ENCODE assay signal across 11 mouse cellular contexts in the genomic region with DNA sequence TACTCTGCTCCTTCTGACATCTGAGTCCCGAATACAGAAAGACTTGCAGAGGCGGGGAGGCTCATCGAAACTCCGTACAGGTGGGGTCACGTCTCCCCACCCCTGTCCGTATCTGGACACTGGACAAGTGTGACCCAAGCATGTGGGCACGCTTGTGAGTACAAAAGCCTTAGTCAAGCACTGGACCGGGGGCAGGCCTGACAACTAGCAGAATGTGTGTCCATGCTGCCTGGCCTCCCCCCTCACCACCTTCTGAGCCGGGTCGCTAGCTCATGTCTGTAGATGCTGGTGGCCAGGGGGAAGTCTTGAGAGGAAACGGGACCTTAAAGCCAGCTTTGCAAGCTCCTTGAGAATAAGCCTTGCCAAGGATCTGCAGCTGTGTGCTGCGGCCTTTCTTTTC. TPM values are rescaled to one million over a fixed set of nuclear protein-coding genes. Genes with fewer than 3 reads are reported as not detected.
A peak's percentile ranks its signal among the peaks of the same experiment; 100 is the strongest.
DNase-seq lines count a peak whose midpoint lies in the region; ATAC-seq and TF ChIP-seq lines count a peak whose summit lies in the region.
"Had no signal": no experiment of that assay in that cellular context is flagged by ENCODE, and none has a peak within 500 bp of the region (broad histone marks: within the 10 kb centered on the region; RNA-seq: fewer than 3 reads in every experiment).

No protein-coding gene starts in this region.

- no peaks in the 10 kb centered on the region for H3K9me3 ChIP-seq in hindbrain, embryonic 12.5 days (replicated peaks)
- no peaks in the 10 kb centered on the region for H3K9me3 ChIP-seq in hindbrain, embryonic 16.5 days (ENCODE audit: control insufficient read depth, low read length)
- H3K9me3 ChIP-seq in neural tube, embryonic 12.5 days = no peaks in the 10 kb centered on the region
- no peaks in the 10 kb centered on the region for H3K9me3 ChIP-seq in hindbrain, postnatal 0 days (ENCODE audit: low read length)
- H3K9me3 ChIP-seq in liver, postnatal 0 days (ENCODE audit: low read length) = no peaks in the 10 kb centered on the region
- H3K9me3 ChIP-seq: hindbrain, embryonic 15.5 days had no signal

- peaks cover 74% of the 10 kb centered on the region for H3K4me1 ChIP-seq in hindbrain, embryonic 12.5 days
- H3K4me1 ChIP-seq in hindbrain, embryonic 16.5 days (ENCODE audit: control insufficient read depth, insufficient read depth, low read depth, low read length) = peaks cover 39% of the 10 kb centered on the region
- peaks cover 62% of the 10 kb centered on the region for H3K4me1 ChIP-seq in neural tube, embryonic 12.5 days
- peaks cover 43% of the 10 kb centered on the region for H3K4me1 ChIP-seq in hindbrain, postnatal 0 days (ENCODE audit: insufficient read depth, low read length)
- peaks cover 56% of the 10 kb centered on the region for H3K4me1 ChIP-seq in liver, postnatal 0 days (ENCODE audit: insufficient read depth)

- H3K9ac ChIP-seq in hindbrain, embryonic 12.5 days = 0 out of 2 replicates have a peak overlapping the region, but pooled peaks have one; percentile 32
- no peak overlapping the region for H3K9ac ChIP-seq in hindbrain, embryonic 16.5 days (ENCODE audit: low read depth, low read length)
- no peak overlapping the region for H3K9ac ChIP-seq in neural tube, embryonic 12.5 days
- no peak overlapping the region for H3K9ac ChIP-seq in hindbrain, postnatal 0 days (replicated peaks; ENCODE audit: low read length)
- H3K9ac ChIP-seq in liver, postnatal 0 days (replicated peaks) = peak overlapping the region; percentile 8; the same call in 1 of the 2 replicates
- H3K9ac ChIP-seq: hindbrain, embryonic 15.5 days had no signal

- H3K36me3 ChIP-seq in hindbrain, embryonic 12.5 days = peaks cover 3% of the 10 kb centered on the region; the same call in 1 of the 2 replicates
- no peaks in the 10 kb centered on the region for H3K36me3 ChIP-seq in hindbrain, embryonic 16.5 days (ENCODE audit: control insufficient read depth, insufficient read depth, low read length)
- peaks cover 4% of the 10 kb centered on the region for H3K36me3 ChIP-seq in neural tube, embryonic 12.5 days
- H3K36me3 ChIP-seq in hindbrain, postnatal 0 days (ENCODE audit: insufficient read depth, low read length) = no peaks in the 10 kb centered on the region
- H3K36me3 ChIP-seq in liver, postnatal 0 days (replicated peaks; ENCODE audit: insufficient read depth, low read length) = peaks cover 4% of the 10 kb centered on the region
- H3K36me3 ChIP-seq: hindbrain, embryonic 15.5 days had no signal

- no peak for ATAC-seq in hindbrain, embryonic 12.5 days (ENCODE audit: low FRiP score)
- no peak for ATAC-seq in hindbrain, embryonic 16.5 days
- no peak for ATAC-seq in neural tube, embryonic 12.5 days (ENCODE audit: low FRiP score, low read depth)
- ATAC-seq in hindbrain, postnatal 0 days = no peak
- ATAC-seq in liver, postnatal 0 days = no peak
- ATAC-seq in megakaryocyte-erythroid progenitor cell, adult 5-6 weeks (replicated peaks; ENCODE audit: low FRiP score, low TSS enrichment, poor library complexity, severe bottlenecking) = no peak

- no peak for TF ChIP-seq EP300 in liver, postnatal 0 days (IDR thresholded peaks at IDR 0.05; ENCODE audit: low read depth)

- H3K27me3 ChIP-seq in hindbrain, embryonic 12.5 days = no peaks in the 10 kb centered on the region
- no peaks in the 10 kb centered on the region for H3K27me3 ChIP-seq in hindbrain, embryonic 16.5 days (replicated peaks; ENCODE audit: control insufficient read depth, insufficient read depth, low read length)
- no peaks in the 10 kb centered on the region for H3K27me3 ChIP-seq in neural tube, embryonic 12.5 days (replicated peaks)
- no peaks in the 10 kb centered on the region for H3K27me3 ChIP-seq in hindbrain, postnatal 0 days (ENCODE audit: insufficient read depth, low read length)
- no peaks in the 10 kb centered on the region for H3K27me3 ChIP-seq in liver, postnatal 0 days (ENCODE audit: insufficient read depth, low read length)
- H3K27me3 ChIP-seq: hindbrain, embryonic 15.5 days had no signal

- 51% methylated on average over 12 of the region's 12 CpGs for WGBS in hindbrain, embryonic 12.5 days
- 55% methylated on average over 12 of the region's 12 CpGs for WGBS in hindbrain, embryonic 16.5 days
- 69% methylated on average over 12 of the region's 12 CpGs for WGBS in neural tube, embryonic 12.5 days
- 50% methylated on average over 12 of the region's 12 CpGs for WGBS in hindbrain, postnatal 0 days
- WGBS in liver, postnatal 0 days (ENCODE audit: insufficient replicate concordance) = 59% methylated on average over 12 of the region's 12 CpGs

- H3K27ac ChIP-seq in hindbrain, embryonic 12.5 days = peak overlapping the region; percentile 40; the same call in 1 of the 2 replicates
- H3K27ac ChIP-seq in hindbrain, embryonic 16.5 days (ENCODE audit: low read depth, low read length) = no peak overlapping the region
- no peak overlapping the region for H3K27ac ChIP-seq in neural tube, embryonic 12.5 days
- 0 out of 2 replicates have a peak overlapping the region, but pooled peaks have one; percentile 11 for H3K27ac ChIP-seq in hindbrain, postnatal 0 days
- H3K27ac ChIP-seq in liver, postnatal 0 days (ENCODE audit: low read depth) = peak overlapping the region; percentile 93; the same call in 1 of the 2 replicates

- no peak overlapping the region for H3K4me3 ChIP-seq in hindbrain, embryonic 12.5 days
- H3K4me3 ChIP-seq in hindbrain, embryonic 16.5 days (ENCODE audit: low read length) = no peak overlapping the region
- no peak overlapping the region for H3K4me3 ChIP-seq in neural tube, embryonic 12.5 days
- no peak overlapping the region for H3K4me3 ChIP-seq in hindbrain, postnatal 0 days (ENCODE audit: low read length)
- no peak overlapping the region for H3K4me3 ChIP-seq in liver, postnatal 0 days (ENCODE audit: low read depth, low read length)
- H3K4me3 ChIP-seq: hindbrain, embryonic 15.5 days had no signal

- H3K4me2 ChIP-seq in hindbrain, embryonic 12.5 days (replicated peaks) = no peak overlapping the region
- no peak overlapping the region for H3K4me2 ChIP-seq in hindbrain, embryonic 16.5 days (ENCODE audit: low read length)
- 0 out of 2 replicates have a peak overlapping the region, but pooled peaks have one; percentile 12 for H3K4me2 ChIP-seq in neural tube, embryonic 12.5 days (replicated peaks)
- H3K4me2 ChIP-seq in hindbrain, postnatal 0 days (ENCODE audit: low read depth, low read length) = no peak overlapping the region
- H3K4me2 ChIP-seq in liver, postnatal 0 days (ENCODE audit: low read depth, low read length) = no peak overlapping the region
- H3K4me2 ChIP-seq: hindbrain, embryonic 15.5 days had no signal

- no peak for DNase-seq in neural tube, embryonic 10.5 days (ENCODE audit: extremely low spot score, low spot score)
- DNase-seq in hindbrain, postnatal 0 days (ENCODE audit: low spot score) = no peak
- no peak for DNase-seq in liver, postnatal 0 days
- DNase-seq: adrenal gland, postnatal 36 days; layer of hippocampus, adult 9-11 months; lung, postnatal 14 days had no signal

- no peak for TF ChIP-seq CTCF in hindbrain, postnatal 0 days (IDR thresholded peaks at IDR 0.05; ENCODE audit: low read depth)
- TF ChIP-seq CTCF in liver, postnatal 0 days (IDR thresholded peaks at IDR 0.05; ENCODE audit: low read depth) = no peak

RNA-seq across cellular contexts. Expression of a gene that starts 10.6 kb away (rescaled TPM):
- polyA plus RNA-seq in hindbrain, embryonic 12.5 days (2016; fragmentation: Nextera tagmentation; extraction: Ambion mirVana) = 49.2 and 51.9 TPM in 2 replicates
- polyA plus RNA-seq in hindbrain, embryonic 16.5 days (2015; fragmentation: Nextera tagmentation; extraction: Ambion mirVana) = 42.5 and 44.8 TPM in 2 replicates
- polyA plus RNA-seq in neural tube, embryonic 12.5 days (2016; fragmentation: Nextera tagmentation; extraction: Ambion mirVana) = 50.0 and 50.9 TPM in 2 replicates
- 163 and 169 TPM in 2 replicates for total RNA-seq in hindbrain, postnatal 0 days (2014; rRNA removed)
- polyA plus RNA-seq in hindbrain, postnatal 0 days (2015; fragmentation: Nextera tagmentation; extraction: Ambion mirVana) = 50.6 and 59.5 TPM in 2 replicates
- 21.4 and 31.0 TPM in 2 replicates for polyA plus RNA-seq in liver, postnatal 0 days (2015; fragmentation: Nextera tagmentation; extraction: Ambion mirVana)
- total RNA-seq in megakaryocyte-erythroid progenitor cell, adult 5-6 weeks (2014; fragmentation: Nextera tagmentation) = 73.1 and 92.3 TPM in 2 replicates
- 32.3 and 80.9 TPM in 2 replicates for total RNA-seq in megakaryocyte-erythroid progenitor cell, adult 5-6 weeks (2017)

Comparison
In these comparisons a context has a peak if more than half of its experiments do, and no peak if none do; other contexts are left out.
1. H3K27ac ChIP-seq: peak in hindbrain, embryonic 12.5 days (single experiment), hindbrain, postnatal 0 days (single experiment) and liver, postnatal 0 days (single experiment); none in hindbrain, embryonic 16.5 days (single experiment) and neural tube, embryonic 12.5 days (single experiment).
2. H3K9ac ChIP-seq: peak in hindbrain, embryonic 12.5 days (single experiment) and liver, postnatal 0 days (single experiment); none in hindbrain, embryonic 16.5 days (single experiment), neural tube, embryonic 12.5 days (single experiment) and hindbrain, postnatal 0 days (single experiment).